ENCODE assay signal across 29 mouse cellular contexts in genomic region chr13:88929626-88930025, GRCm38 (mm10).
DNase-seq lines count a peak whose midpoint lies in the region; ATAC-seq and TF ChIP-seq lines count a peak whose summit lies in the region.
"Had no signal": no experiment of that assay in that cellular context is flagged by ENCODE, and none has a peak within 500 bp of the region (broad histone marks: within the 10 kb centered on the region; RNA-seq: fewer than 3 reads in every experiment).

No protein-coding gene starts in this region.

- H3K4me3 ChIP-seq in midbrain, embryonic 12.5 days = no peak overlapping the region
- H3K4me3 ChIP-seq in midbrain, embryonic 16.5 days (ENCODE audit: low read depth, low read length) = no peak overlapping the region
- H3K4me3 ChIP-seq in forebrain, embryonic 13.5 days = no peak overlapping the region
- no peak overlapping the region for H3K4me3 ChIP-seq in forebrain, embryonic 16.5 days (replicated peaks; ENCODE audit: low read length)
- H3K4me3 ChIP-seq in hindbrain, postnatal 0 days (ENCODE audit: low read length) = no peak overlapping the region
- H3K4me3 ChIP-seq: embryonic facial prominence, embryonic 12.5 days; embryonic facial prominence, embryonic 15.5 days; heart, adult 2 months; heart, embryonic 10.5 days; heart, embryonic 13.5 days had no signal

- no peaks in the 10 kb centered on the region for H3K27me3 ChIP-seq in midbrain, embryonic 12.5 days
- no peaks in the 10 kb centered on the region for H3K27me3 ChIP-seq in midbrain, embryonic 16.5 days (ENCODE audit: control insufficient read depth, insufficient read depth, low read depth, low read length)
- H3K27me3 ChIP-seq in forebrain, embryonic 13.5 days = no peaks in the 10 kb centered on the region
- H3K27me3 ChIP-seq in forebrain, embryonic 16.5 days (replicated peaks; ENCODE audit: control insufficient read depth, insufficient read depth, low read length) = no peaks in the 10 kb centered on the region
- no peaks in the 10 kb centered on the region for H3K27me3 ChIP-seq in hindbrain, postnatal 0 days (ENCODE audit: insufficient read depth, low read length)
- H3K27me3 ChIP-seq: embryonic facial prominence, embryonic 12.5 days; embryonic facial prominence, embryonic 15.5 days; heart, embryonic 13.5 days; Patski had no signal

- 46% methylated on average over 4 of the region's 4 CpGs for WGBS in midbrain, embryonic 12.5 days
- 38% methylated on average over 4 of the region's 4 CpGs for WGBS in midbrain, embryonic 16.5 days
- 9% methylated on average over 4 of the region's 4 CpGs for WGBS in forebrain, embryonic 13.5 days
- 16% methylated on average over 4 of the region's 4 CpGs for WGBS in forebrain, embryonic 16.5 days
- WGBS in hindbrain, postnatal 0 days = 55% methylated on average over 4 of the region's 4 CpGs

- H3K9me3 ChIP-seq in midbrain, embryonic 12.5 days = no peaks in the 10 kb centered on the region
- no peaks in the 10 kb centered on the region for H3K9me3 ChIP-seq in midbrain, embryonic 16.5 days (replicated peaks; ENCODE audit: control insufficient read depth, low read length, poor library complexity, severe bottlenecking)
- H3K9me3 ChIP-seq in forebrain, embryonic 13.5 days (replicated peaks) = no peaks in the 10 kb centered on the region
- H3K9me3 ChIP-seq in forebrain, embryonic 16.5 days (ENCODE audit: control insufficient read depth, low read length) = no peaks in the 10 kb centered on the region
- no peaks in the 10 kb centered on the region for H3K9me3 ChIP-seq in hindbrain, postnatal 0 days (ENCODE audit: low read length)
- H3K9me3 ChIP-seq: embryonic facial prominence, embryonic 12.5 days; embryonic facial prominence, embryonic 15.5 days; G1E; heart, embryonic 10.5 days; heart, embryonic 13.5 days had no signal

- peaks cover 8% of the 10 kb centered on the region; the same call in 1 of the 2 replicates for H3K4me1 ChIP-seq in midbrain, embryonic 12.5 days
- no peaks in the 10 kb centered on the region for H3K4me1 ChIP-seq in midbrain, embryonic 16.5 days (ENCODE audit: control insufficient read depth, insufficient read depth, low read length)
- H3K4me1 ChIP-seq in forebrain, embryonic 13.5 days = peaks cover 9% of the 10 kb centered on the region
- H3K4me1 ChIP-seq in forebrain, embryonic 16.5 days (replicated peaks; ENCODE audit: control insufficient read depth, insufficient read depth, low read length) = no peaks in the 10 kb centered on the region
- no peaks in the 10 kb centered on the region for H3K4me1 ChIP-seq in hindbrain, postnatal 0 days (ENCODE audit: insufficient read depth, low read length)
- H3K4me1 ChIP-seq: embryonic facial prominence, embryonic 12.5 days; embryonic facial prominence, embryonic 15.5 days; heart, embryonic 10.5 days; heart, embryonic 13.5 days had no signal

- peak; percentile 34 for DNase-seq in R1 (ENCODE audit: low read depth, low spot score)
- DNase-seq in hindbrain, postnatal 0 days (ENCODE audit: low spot score) = no peak
- no peak for DNase-seq in right cerebral cortex, adult 18-20 months
- DNase-seq: adrenal gland, adult 8-10 months; adrenal gland, postnatal 25 days; cerebellum, adult 11 months; cerebellum, adult 2 months; cerebellum, adult 9-11 months; cerebellum, postnatal 25 days; gastrocnemius, postnatal 10 days; gastrocnemius, postnatal 36 days; heart, adult 2 months; heart, postnatal 14 days; heart, postnatal 4 days had no signal

- no peaks in the 10 kb centered on the region for H3K36me3 ChIP-seq in midbrain, embryonic 12.5 days
- no peaks in the 10 kb centered on the region for H3K36me3 ChIP-seq in midbrain, embryonic 16.5 days (ENCODE audit: control insufficient read depth, insufficient read depth, low read length)
- H3K36me3 ChIP-seq in forebrain, embryonic 13.5 days (ENCODE audit: poor library complexity, severe bottlenecking) = no peaks in the 10 kb centered on the region
- no peaks in the 10 kb centered on the region for H3K36me3 ChIP-seq in forebrain, embryonic 16.5 days (ENCODE audit: control insufficient read depth, insufficient read depth)
- no peaks in the 10 kb centered on the region for H3K36me3 ChIP-seq in hindbrain, postnatal 0 days (ENCODE audit: insufficient read depth, low read length)
- H3K36me3 ChIP-seq: embryonic facial prominence, embryonic 12.5 days; embryonic facial prominence, embryonic 15.5 days; G1E; heart, embryonic 10.5 days; heart, embryonic 13.5 days had no signal

- H3K27ac ChIP-seq in midbrain, embryonic 12.5 days (replicated peaks) = no peak overlapping the region
- H3K27ac ChIP-seq in midbrain, embryonic 16.5 days (ENCODE audit: low read length) = no peak overlapping the region
- H3K27ac ChIP-seq in forebrain, embryonic 13.5 days = no peak overlapping the region
- no peak overlapping the region for H3K27ac ChIP-seq in forebrain, embryonic 16.5 days (ENCODE audit: low read length)
- no peak overlapping the region for H3K27ac ChIP-seq in hindbrain, postnatal 0 days
- H3K27ac ChIP-seq: embryonic facial prominence, embryonic 12.5 days; embryonic facial prominence, embryonic 15.5 days; heart, adult 2 months; heart, embryonic 10.5 days; heart, embryonic 13.5 days; hindbrain, embryonic 14.5 days had no signal

- no peak overlapping the region for H3K9ac ChIP-seq in midbrain, embryonic 12.5 days (replicated peaks)
- no peak overlapping the region for H3K9ac ChIP-seq in midbrain, embryonic 16.5 days (ENCODE audit: low read depth, low read length)
- no peak overlapping the region for H3K9ac ChIP-seq in forebrain, embryonic 13.5 days
- no peak overlapping the region for H3K9ac ChIP-seq in forebrain, embryonic 16.5 days (replicated peaks; ENCODE audit: low read depth, low read length)
- no peak overlapping the region for H3K9ac ChIP-seq in hindbrain, postnatal 0 days (replicated peaks; ENCODE audit: low read length)
- H3K9ac ChIP-seq: embryonic facial prominence, embryonic 12.5 days; embryonic facial prominence, embryonic 15.5 days; heart, embryonic 13.5 days; hindbrain, embryonic 14.5 days had no signal

- peak; percentile 38; the same call in 1 of the 2 replicates for ATAC-seq in midbrain, embryonic 12.5 days (ENCODE audit: low FRiP score, low read depth)
- no peak for ATAC-seq in midbrain, embryonic 16.5 days
- ATAC-seq in forebrain, embryonic 13.5 days = peak; percentile 73; the same call in 1 of the 2 replicates
- ATAC-seq in forebrain, embryonic 16.5 days = peak; percentile 40; the same call in 1 of the 2 replicates
- no peak for ATAC-seq in hindbrain, postnatal 0 days
- no peak for ATAC-seq in megakaryocyte, adult 5-6 weeks (ENCODE audit: poor library complexity, severe bottlenecking)
- ATAC-seq: activated CD4-positive, CD25-positive, alpha-beta regulatory T cell, adult 4 months; CD4-positive, CD25-positive, alpha-beta regulatory T cell, adult 4 months; intestine, postnatal 0 days; Patski had no signal

- no peak for TF ChIP-seq CTCF in hindbrain, postnatal 0 days (IDR thresholded peaks at IDR 0.05; ENCODE audit: low read depth)

- no peak overlapping the region for H3K4me2 ChIP-seq in midbrain, embryonic 12.5 days (replicated peaks)
- H3K4me2 ChIP-seq in midbrain, embryonic 16.5 days (ENCODE audit: low read length) = no peak overlapping the region
- H3K4me2 ChIP-seq in forebrain, embryonic 13.5 days = no peak overlapping the region
- H3K4me2 ChIP-seq in forebrain, embryonic 16.5 days (ENCODE audit: low read length) = no peak overlapping the region
- no peak overlapping the region for H3K4me2 ChIP-seq in hindbrain, postnatal 0 days (ENCODE audit: low read depth, low read length)
- H3K4me2 ChIP-seq: embryonic facial prominence, embryonic 12.5 days; embryonic facial prominence, embryonic 15.5 days; heart, embryonic 13.5 days; hindbrain, embryonic 14.5 days had no signal

Comparison
In these comparisons a context has a peak if more than half of its experiments do, and no peak if none do; other contexts are left out.
1. ATAC-seq: peak in midbrain, embryonic 12.5 days (single experiment), forebrain, embryonic 13.5 days (single experiment) and forebrain, embryonic 16.5 days (single experiment); none in midbrain, embryonic 16.5 days (single experiment), hindbrain, postnatal 0 days (single experiment) and megakaryocyte, adult 5-6 weeks (single experiment).